Mouse (Mus musculus) retina, adult 2 months (tissue): ENCODE measurements around the gene Il12rb1.

Experiments
- DNase-seq: peaks from one replicate; pipeline ENCODE4 v3.0.0-alpha.2; 2012; ENCODE audit warnings: low read depth, low spot score

The Il12rb1 gene

DNA sequence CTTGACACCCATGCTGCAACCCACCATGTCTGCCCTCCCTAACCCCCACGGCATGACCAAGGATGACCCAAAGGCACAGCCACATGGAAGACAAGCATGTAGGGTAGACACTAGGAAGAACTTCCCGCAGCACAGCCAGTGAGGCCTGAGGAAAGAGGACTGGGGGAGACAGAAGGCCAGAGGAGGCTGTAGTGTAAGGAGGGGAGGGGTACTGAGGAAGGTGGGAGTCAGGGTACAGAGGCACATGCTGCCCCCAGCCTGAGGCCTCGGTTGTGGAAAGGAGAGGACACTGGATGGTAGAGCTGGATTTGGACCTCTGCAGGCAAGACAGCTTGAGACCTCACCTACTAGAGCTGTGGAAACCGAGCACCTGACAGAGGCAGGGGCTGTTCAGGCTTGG is 42.7 kb downstream of the Il12rb1 start:
- no peak for DNase-seq

DNA sequence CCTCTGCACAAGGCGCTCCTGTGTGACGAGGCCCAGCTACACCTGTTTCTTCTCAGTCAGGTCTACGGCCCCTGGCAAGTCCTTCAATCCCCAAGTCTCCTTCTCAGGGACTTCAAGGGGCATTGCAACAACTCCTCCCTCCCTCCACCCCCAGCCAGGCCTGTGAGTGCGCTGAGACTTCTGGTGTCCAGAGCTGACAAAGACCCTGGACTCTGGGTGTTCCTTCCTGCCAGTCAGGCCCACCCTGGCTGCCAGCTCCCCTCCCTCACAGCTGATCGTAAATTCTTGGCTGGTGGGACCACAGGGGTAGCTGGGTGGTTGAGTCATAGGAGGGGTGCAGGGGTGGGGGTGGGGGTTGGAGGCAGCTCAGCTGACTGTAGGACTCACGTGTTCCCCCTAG is 43.6 kb downstream of the Il12rb1 start:
- DNase-seq: no peak

DNA sequence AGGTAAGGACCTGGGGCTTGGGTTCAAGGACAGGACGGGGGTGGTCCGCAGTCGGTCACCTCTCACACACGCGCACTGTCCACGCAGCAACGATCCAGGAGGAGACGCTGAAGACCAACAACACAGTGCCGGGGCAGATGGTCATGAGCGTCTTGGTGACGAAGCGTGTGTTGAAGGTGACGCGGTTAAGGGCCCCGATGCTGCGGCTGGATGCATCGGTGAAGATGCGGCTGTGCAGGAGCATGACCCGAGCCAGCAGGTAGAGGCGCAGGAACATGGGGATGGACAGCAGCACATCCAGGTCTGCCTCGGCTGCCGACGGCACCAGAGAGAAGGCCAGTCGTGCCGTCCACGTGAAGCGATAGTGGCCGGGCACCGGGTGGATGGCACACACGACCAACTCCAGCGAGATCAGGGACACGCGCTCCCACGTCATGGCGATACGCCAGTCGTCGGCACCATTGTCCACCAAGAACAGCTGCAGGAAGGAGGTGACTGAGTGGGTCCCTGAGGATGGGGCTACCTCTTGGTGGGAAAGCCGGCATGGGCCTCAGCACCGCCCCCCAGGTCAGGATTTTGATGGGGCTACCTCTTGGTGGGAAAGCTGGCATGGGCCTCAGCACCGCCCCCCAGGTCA is 44.5 kb downstream of the Il12rb1 start:
- DNase-seq: no peak

DNA sequence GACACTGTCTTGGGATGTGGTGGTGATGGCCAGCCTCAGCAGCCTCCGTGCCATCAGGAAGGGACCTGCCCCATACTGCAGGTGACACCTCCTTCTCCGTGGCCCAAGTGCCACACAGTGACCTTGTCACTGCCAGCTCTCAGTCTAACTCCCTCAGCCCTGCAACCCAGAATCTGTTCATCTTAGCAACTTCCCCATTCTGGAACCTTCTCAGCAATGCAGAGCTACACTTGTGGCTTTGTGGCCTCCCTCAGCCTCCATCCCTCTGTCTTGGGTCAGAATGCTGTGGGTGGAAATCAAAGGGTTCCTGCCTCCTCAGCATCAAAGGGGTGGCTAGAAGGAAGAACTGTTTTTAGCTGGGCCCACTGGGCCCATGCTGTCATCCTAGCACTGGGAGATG is 45.6 kb downstream of the Il12rb1 start:
- no peak for DNase-seq

DNA sequence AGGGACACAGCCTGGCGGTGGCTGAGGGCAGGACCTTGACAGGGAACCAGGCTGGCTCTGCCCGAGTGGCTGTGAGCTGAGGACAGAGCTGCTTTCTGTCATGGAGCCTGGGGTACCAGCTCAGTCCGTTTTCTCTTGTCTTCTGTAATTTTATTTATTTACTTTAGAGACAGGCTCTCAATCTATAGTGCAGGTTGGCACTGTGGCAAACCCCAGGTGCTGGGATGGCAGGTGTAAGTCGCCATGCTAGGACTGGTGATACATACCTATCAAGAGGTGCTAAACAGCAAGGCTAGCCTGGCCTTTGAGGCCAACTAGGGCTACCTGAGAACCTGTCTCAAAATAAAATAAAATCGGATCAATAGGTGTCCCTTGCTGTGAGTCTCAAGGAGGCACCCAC is 47.8 kb downstream of the Il12rb1 start:
- DNase-seq: no peak

DNA sequence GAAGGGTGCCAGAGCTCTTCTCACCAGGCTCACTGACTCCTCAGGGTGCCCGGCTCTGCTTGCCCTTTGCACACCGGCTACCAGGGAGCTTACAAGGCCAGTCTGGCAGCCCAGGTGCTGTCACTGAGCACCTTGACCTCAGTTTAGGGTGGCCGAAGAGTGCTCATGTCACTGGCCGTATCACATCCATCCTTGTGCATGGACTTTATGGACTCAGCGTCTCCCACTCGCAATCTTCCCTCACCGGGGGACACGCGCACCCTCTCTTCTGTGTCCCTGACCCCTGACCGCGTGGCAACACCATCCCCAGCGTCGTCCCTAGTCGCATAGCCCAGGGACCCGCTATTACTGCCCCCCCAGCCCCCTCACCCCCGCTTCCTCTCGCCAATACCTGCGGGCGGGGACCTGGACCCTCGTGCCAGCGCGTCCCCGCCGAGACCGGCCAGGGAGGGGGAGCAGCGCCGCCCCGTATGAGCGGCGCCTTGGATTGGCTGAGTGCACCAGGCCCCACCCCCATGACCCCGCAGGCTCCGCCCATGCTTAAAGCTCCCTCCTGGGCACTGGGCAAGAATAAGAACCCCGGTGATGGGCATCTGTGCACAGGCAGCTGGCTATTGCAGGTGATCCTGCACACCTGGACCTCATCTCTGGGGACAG is 48.4 kb downstream of the Il12rb1 start:
- peak; percentile 66 for DNase-seq

DNA sequence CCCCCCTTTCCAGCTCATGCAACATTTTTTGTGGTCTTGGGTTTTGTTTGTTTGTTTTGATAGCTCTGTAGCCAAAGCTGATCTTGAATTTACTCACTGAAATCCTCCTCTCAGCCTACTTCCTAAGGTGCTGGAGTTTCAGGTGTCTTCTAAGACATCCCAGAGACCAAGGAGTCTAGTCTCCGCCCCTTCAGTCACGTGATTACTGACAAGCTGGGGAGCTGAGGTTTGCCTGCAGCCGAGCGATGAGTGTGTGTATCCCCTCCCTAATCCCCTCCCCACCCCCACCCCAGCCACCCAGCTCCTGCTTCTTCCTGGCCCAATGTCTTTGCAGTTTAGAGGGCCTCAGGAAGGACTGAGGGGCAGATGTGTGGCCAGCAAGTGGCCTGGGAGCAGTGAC is 49.3 kb downstream of the Il12rb1 start:
- no peak for DNase-seq

DNA sequence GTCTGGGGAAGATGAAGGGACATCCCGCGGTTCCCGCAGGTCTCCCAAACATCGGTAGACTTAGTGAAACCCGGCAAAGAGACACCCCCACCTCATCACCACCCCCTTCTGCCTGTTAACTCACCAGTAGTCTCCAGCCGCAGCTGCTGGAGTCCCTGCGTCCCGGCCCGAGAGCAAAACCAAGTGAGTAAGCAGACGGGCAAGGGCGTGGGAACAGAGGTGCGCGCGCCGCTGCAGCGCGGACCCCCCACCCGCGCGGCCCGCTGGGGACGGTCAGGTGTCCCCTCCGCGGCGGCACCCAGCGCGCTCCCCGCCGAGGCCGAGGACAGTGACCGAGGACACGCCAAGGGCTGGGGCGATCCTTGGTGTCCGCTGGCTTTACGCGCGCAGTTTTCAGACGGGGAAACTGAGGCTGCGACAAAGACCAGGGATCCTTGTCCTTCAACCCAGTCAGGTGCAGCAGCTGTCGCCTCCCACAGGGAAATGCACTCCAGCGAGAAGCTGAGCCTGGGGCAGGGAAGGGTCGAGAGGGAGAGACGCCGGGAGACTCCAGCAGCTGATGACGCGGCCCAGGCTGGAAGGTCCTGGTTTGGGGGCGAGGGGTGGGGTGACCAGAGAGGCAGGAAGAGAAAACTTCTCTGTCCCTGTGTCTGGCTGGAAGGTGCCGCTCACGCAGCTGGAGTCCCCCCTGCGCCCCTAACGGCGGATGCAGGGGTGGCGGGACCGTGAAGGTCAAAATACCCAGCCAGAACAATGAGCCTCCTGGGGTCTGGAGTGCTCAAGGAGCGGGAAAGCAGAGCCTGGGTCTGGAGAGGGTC is 54.8 kb downstream of the Il12rb1 start, which contains the start of gene Kcnn1:
TSS of gene Kcnn1 (minus strand) at position 435 of the 818 bp plus-strand sequence.
- no peak for DNase-seq

DNA sequence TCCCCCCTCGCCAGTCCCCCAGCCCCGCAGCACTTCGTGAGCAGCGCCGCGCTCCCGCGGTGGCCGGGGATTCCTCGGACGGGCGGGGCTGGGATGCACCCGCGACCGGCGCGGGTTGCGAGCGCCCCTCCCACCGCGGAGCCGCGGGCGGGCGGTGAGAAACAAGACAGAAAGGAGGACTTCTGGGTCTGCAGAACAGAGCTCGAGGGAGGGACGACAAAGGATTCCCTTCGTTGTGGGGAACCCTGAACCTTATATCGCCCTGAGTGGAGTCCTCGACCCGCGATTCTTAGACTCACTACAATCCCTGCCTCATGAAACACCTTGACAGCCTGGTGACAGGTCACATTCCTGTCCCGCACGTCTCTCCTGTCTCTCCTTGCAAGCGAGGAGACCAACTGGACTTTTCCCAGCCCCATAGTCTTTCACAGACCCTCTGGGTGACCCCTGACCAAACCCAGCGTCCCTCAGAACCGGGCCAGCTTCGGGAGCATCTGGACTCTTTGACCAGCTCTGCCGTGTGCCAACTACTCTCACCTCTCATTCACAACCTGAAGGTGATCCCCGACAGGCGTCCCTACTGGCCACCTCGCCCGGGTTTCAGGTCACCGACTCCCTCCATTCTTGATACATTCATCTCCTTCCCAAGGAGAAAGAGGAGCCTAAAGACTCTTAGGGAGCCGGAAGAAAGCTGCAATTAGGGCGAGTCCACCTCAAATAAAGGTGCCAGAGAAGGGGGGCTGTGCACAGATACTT is 55.9 kb downstream of the Il12rb1 start:
- no peak for DNase-seq

DNA sequence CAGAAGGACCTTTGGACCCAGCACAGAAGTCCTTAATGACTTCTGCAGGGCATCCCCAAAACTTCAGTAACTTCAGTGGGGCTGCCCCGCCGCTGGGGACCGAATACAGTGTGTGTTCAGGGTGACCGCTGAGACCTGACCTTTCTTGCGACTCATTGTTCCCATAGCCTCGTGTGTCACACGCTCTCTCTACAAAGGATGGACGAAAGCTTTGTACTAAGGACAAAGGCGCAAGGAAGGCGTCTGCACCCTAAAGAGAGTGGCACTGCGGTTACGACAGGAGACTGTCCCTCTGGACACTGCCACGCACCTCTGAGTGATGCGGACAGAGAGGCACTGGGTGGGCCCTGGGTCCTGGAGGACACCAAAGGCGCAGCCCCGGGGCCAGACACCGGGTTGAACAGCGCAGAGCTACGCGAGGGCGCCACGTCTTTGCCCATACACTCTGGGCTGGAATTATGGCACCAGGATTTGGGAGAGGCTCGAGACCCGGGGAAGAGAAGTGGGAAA is 56.5 kb downstream of the Il12rb1 start:
- no peak for DNase-seq

DNA sequence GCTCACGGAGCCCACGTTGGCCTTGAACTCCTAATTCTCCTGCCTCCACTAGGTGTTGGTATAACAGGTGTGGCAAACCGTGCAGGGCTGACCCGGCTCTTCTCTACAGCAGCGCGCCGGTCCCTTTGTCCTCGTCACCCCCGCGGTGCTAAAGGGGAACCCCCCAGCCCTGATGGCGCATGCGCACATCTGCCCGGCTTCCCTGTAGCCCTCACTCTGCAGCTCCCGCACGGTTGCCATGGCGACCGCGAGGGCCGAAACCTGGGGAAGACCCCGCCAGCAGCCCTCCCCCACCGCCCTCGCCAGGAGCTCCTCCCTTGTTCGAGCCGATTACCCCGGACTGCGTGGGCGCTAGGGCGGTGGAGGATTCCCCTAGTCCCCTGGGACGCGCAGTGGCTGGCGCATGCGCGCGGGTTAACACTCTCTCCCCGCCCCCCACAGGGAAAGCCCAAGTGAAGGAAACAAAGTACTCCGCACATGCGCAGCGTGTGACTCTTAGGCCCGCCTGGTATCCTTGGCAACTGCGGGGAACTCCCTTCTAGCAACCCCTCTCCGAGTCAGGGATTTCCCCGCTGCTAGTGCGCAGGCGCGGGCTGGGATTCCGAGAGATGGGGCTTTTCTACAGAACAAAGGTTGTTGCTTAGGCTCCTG is 57.2 kb downstream of the Il12rb1 start:
- DNase-seq: peak; percentile 95

DNA sequence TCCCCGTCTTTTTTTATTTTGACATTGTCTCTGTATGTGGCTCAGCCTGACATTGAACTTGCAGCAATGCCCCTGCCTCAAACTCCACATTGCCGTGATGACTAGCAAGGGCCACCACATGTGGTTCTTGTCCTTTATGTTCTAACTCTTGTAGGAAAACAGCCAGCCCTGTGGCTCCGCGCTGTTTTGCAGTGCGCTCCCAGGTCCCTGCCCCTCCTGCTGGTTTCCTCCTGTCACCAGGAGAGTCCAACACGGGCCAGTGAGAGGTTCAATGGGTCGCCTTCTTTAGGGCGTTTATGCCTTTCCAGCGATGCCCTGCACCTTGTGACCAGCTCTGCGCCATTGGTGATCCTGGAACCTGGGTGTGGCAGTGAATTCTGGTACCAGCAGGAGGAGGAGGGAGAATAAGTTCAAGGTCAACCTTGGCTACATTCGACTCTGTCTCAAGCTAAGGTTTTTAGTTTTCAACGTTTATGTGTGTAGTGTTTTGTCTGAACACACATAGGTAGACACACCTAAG is 57.8 kb downstream of the Il12rb1 start:
- DNase-seq: no peak

DNA sequence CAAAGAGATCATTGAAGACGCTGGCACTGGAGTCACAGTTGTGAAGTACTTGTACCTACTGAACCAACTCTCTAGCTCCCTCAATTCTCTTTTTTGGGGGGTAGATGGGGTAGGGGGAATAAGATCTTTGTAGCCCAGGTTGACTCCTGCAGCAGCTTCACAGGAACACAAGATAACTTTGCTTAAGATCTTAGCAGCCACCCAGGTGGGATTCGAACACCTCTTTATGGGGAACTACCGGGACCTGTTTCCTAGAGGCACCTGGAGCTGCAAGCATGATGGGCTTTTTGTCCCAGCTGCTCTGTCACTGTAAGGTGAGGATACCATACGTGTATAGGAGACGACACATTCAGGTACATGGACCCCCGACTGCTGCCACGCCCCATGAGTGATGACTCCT is 58.3 kb downstream of the Il12rb1 start:
- no peak for DNase-seq

DNA sequence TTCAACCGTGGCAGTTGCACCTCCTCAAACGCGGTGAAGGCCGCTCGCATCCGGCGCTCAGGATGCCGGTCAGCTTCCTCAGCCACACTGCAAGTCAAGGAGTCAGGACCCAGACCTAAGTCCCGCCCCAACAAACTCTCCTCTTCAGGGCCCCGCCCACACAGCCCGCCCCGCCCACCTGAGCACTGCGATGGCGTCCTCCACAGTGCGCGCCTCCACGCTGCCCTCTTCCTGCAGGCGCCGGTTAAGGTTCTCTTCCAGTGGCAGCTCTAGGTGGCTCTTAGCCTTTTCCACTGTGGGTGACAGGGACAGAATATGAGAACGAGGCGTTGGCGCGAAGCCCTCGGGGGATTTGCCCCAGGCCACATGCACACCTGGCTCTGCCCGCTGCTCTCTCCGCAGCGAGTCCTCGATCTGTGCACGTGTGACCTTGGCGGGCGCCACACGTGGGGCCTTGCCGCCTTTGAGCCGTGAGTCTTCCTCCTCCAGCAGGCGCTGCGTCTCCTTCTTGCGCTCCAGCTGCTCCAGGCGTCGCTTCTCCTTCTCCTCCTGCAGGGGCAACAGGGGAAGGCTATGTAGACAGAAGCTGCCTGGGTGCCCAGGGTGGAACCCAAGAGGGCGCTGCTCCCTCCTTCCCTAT is 60.4 kb downstream of the Il12rb1 start:
- no peak for DNase-seq

DNA sequence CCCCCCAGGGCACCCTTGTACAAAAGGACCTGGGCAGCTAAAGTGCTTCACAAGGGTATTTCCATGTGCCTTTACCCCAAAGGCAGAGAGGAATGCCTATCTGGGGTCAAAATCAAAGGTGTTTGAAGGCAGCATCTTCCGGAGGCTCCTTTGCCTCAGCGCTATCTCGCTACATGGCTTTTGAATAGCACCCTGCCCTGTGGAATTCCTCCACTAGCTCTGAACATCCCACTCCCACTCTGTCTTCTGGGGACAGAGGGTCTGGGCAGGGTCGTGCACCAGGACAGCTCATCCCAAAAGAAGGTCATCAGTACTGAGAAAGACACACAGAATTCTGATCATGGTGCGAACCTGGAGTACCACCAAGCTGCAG is 60.9 kb downstream of the Il12rb1 start:
- DNase-seq: no peak

DNA sequence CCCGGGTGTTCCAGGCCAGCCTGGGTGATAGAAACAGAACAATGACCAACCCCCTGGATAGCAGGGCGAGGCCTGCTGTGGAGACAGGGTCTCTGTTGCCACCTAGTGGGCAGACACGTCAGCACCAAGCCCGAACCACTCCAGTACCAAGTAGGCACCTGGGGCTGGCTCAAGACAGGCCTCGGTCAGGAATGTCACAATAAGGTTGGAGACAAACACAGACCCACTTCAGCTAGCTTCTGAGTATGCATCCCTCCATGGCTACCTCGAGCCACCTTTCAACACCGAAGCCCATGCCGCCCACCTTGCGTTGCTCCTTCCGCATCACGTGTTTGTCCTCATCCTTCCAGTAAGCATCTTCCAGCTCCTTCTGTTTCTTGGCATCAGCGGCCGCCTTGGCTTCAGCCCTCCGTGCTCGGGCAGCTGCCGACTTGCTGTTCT is 61.4 kb downstream of the Il12rb1 start:
- DNase-seq: no peak
